In the genomic region with DNA sequence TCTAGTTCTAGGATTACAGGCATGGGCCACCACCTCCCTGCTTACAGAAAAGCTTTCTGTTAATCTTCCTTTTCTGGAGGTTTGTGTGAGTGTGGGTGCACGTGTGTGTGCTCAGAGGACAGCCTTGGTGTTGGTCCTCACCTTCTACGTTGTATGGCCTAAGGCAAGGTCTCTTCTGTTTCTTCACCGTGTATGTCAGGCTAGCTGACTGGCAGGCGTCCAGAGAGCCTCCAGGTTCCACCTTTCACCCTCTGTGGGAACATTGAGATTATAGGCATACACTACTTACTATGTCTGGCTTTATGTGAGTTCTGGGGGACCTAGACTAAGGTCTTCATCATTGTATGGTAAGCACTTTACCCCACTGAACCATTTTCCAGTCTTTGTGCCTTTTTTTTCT, we compare ENCODE assay signal across 12 mouse cellular contexts.
"Had no signal": no experiment of that assay in that cellular context is flagged by ENCODE, and none has a peak within 500 bp of the region (broad histone marks: within the 10 kb centered on the region; RNA-seq: fewer than 3 reads in every experiment).

No protein-coding gene starts in this region.

- H3K4me3 ChIP-seq: limb, embryonic 15.5 days; liver, embryonic 13.5 days; midbrain, embryonic 12.5 days; neural tube, embryonic 13.5 days had no signal

- DNase-seq: kidney, postnatal 25 days; layer of hippocampus, postnatal 36 days; liver, embryonic 13.5 days; lung, adult 18-20 months; retina, postnatal 1 day; right cerebral cortex, postnatal 4 days; spleen, adult 18-20 months; thymus, postnatal 4 days had no signal

- H3K27ac ChIP-seq: liver, embryonic 13.5 days; midbrain, embryonic 12.5 days; neural tube, embryonic 13.5 days had no signal

- ATAC-seq: midbrain, embryonic 16.5 days had no signal
